Mouse (Mus musculus) cerebellum, adult 2 months (tissue): Measurements from ENCODE around the gene Chrna10. TPM values are rescaled to one million over a fixed set of nuclear protein-coding genes. Genes with fewer than 3 reads are reported as not detected.

Experiments
- DNase-seq, 2 experiments: peaks; one replicate each; pipeline ENCODE4 v3.0.0; 2021
- H3K27ac ChIP-seq: fragments of 200-500 bp; 2 replicates; pipeline ENCODE4 v1.5.1; 2012; ENCODE audit warnings: low read length, control low read depth, inconsistent platforms; ENCODE audit not compliant: insufficient read depth
- H3K27me3 ChIP-seq: fragments of 200-500 bp; 2 replicates; pipeline ENCODE4 v1.6.1; 2012; ENCODE audit warnings: inconsistent platforms, mild to moderate bottlenecking, low read length, moderate library complexity; ENCODE audit not compliant: control insufficient read depth, insufficient read depth
- H3K4me1 ChIP-seq: fragments of 200-500 bp; 2 replicates; pipeline ENCODE4 v1.6.1; 2011; ENCODE audit warnings: low read length; ENCODE audit not compliant: control insufficient read depth, insufficient read depth
- H3K4me3 ChIP-seq: fragments of 200-500 bp; replicated peaks from 2 replicates; pipeline ENCODE3; 2011; ENCODE audit warnings: mild to moderate bottlenecking, low read depth, low read length, control low read depth; ENCODE audit not compliant: insufficient read depth
- CTCF ChIP-seq: fragments of 200-500 bp; IDR thresholded peaks from 2 replicates; pipeline ENCODE4 v1.5.1; 2011; ENCODE audit warnings: low read depth, mild to moderate bottlenecking, control low read depth, low read length, moderate library complexity, borderline replicate concordance; ENCODE audit not compliant: insufficient read depth
- POLR2A ChIP-seq: fragments of 200-500 bp; IDR thresholded peaks from 2 replicates; pipeline ENCODE4 v1.6.1; 2011; ENCODE audit warnings: low read length, control low read depth, borderline replicate concordance; ENCODE audit not compliant: insufficient read depth
- WGBS: fragments of 180-500 bp; shearing (Covaris S2); methylation state at CpG from one replicate; pipeline ENCODE4 v1.1.7; 2018; 5-methylcytosine and 5-hydroxymethylcytosine counted together
- polyA plus RNA-seq: library from polyadenylated mRNA; depleted of rRNA; stranded (reverse); fragments of >200 nt; gene quantifications from 2 replicates; pipeline ENCODE4 v1.2.3, GENCODE M21; 2012; rRNA removed

The Chrna10 gene
- polyA plus RNA-seq, 1 experiment: 0.08 TPM

GRCm38 (mm10) chr7:102062203-102062602 is 54.4 kb downstream of the Chrna10 start:
- no peak for DNase-seq
- no peak for TF ChIP-seq CTCF
- TF ChIP-seq POLR2A: no peak
- H3K4me1 ChIP-seq: no peaks in the 10 kb centered on the region; the same call in 1 of the 2 replicates
- H3K27me3 ChIP-seq: no peaks in the 10 kb centered on the region
- no peak overlapping the region for H3K27ac ChIP-seq
- no peak overlapping the region for H3K4me3 ChIP-seq
- 92% methylated on average over 1 of the region's 1 CpGs for WGBS

- Histone ChIP-seq H3K27ac (no peak overlapping the region), H3K4me1 (peaks cover 2% of the 10 kb centered on the region; the same call in 1 of the 2 replicates), H3K4me3 (no peak overlapping the region), H3K27me3 (no peaks in the 10 kb centered on the region)
- TF ChIP-seq POLR2A (no peak), CTCF (no peak)
- 90% methylated on average over 3 of the region's 3 CpGs for whole genome bisulfite sequencing
- no peak for DNase-seq
Observed at GRCm38 (mm10) chr7:102061353-102061752, 55.3 kb downstream of the Chrna10 start.

Other genes with a start within 250 kb of the Chrna10 start
- gene Folr1, start 246.0 kb downstream of the Chrna10 start, polyA plus RNA-seq: 8.0 and 18.5 TPM in 2 replicates
- gene Lamtor1, start 210.9 kb downstream of the Chrna10 start, polyA plus RNA-seq: 197 and 210 TPM in 2 replicates
- gene Tomt, start 210.5 kb downstream of the Chrna10 start, polyA plus RNA-seq: 0.13 and 0.21 TPM in 2 replicates
- 10.2 and 12.4 TPM in 2 replicates for gene Lrrc51, start 182.9 kb downstream of the Chrna10 start, polyA plus RNA-seq
- gene Numa1, start 182.7 kb downstream of the Chrna10 start, polyA plus RNA-seq: 89.0 and 97.5 TPM in 2 replicates
- 13.7 and 14.6 TPM in 2 replicates for gene Il18bp, start 98.1 kb downstream of the Chrna10 start, polyA plus RNA-seq
- 65.3 and 66.6 TPM in 2 replicates for gene Rnf121, start 51.4 kb downstream of the Chrna10 start, polyA plus RNA-seq
- 48.8 and 48.9 TPM in 2 replicates for gene Xndc1, start 51.3 kb downstream of the Chrna10 start, polyA plus RNA-seq
- gene Xntrpc, start 51.1 kb downstream of the Chrna10 start, polyA plus RNA-seq: 3.8 and 4.7 TPM in 2 replicates
- 0.39 and 1.6 TPM in 2 replicates for gene Trpc2, start 33.7 kb downstream of the Chrna10 start, polyA plus RNA-seq
- not detected in 2 replicates for gene Art1, start 15.1 kb downstream of the Chrna10 start, polyA plus RNA-seq
- gene Art5, start 7.3 kb downstream of the Chrna10 start, polyA plus RNA-seq: not detected in 2 replicates
- gene Nup98, start 93.3 kb upstream of the Chrna10 start, polyA plus RNA-seq: 19.0 and 20.2 TPM in 2 replicates
- gene Pgap2, start 93.4 kb upstream of the Chrna10 start, polyA plus RNA-seq: 32.9 and 35.2 TPM in 2 replicates
- gene Rhog, start 139.2 kb upstream of the Chrna10 start, polyA plus RNA-seq: 71.1 and 87.6 TPM in 2 replicates
- gene Stim1, start 151.0 kb upstream of the Chrna10 start, polyA plus RNA-seq: 84.9 and 87.5 TPM in 2 replicates